ENCODE assay signal across 13 mouse cellular contexts in genomic region chr7:101743487-101743886, GRCm38 (mm10).
"Had no signal": no experiment of that assay in that cellular context is flagged by ENCODE, and none has a peak within 500 bp of the region (broad histone marks: within the 10 kb centered on the region; RNA-seq: fewer than 3 reads in every experiment).

No protein-coding gene starts in this region.

- DNase-seq: kidney, adult 18-20 months; kidney, adult 9 months; kidney, postnatal 14 days; kidney, postnatal 4 days; liver; lung, adult 2 months; lung, postnatal 14 days; lung, postnatal 4 days; right cerebral cortex, postnatal 25 days; thymus, adult 18-20 months; thymus, postnatal 36 days had no signal

- ATAC-seq: liver, embryonic 12.5 days; midbrain, embryonic 15.5 days had no signal
